Mouse (Mus musculus) erythroid progenitor cell, adult 5-6 weeks (primary cell): ENCODE data around the gene Nprl3. TPM values are rescaled to one million over a fixed set of nuclear protein-coding genes. Genes with fewer than 3 reads are reported as not detected.
"Not testable (repeated sequence)": the region's sequence is repeated elsewhere in the genome, so short reads cannot be mapped to it uniquely, and the experiment has no call there.

Experiments used
- ATAC-seq: replicated peaks from 2 replicates; pipeline ENCODE4 v1.8.0; 2016; ENCODE audit warnings: moderate number of reproducible peaks, mild to moderate bottlenecking, moderate TSS enrichment, inconsistent platforms; ENCODE audit not compliant: poor library complexity, low FRiP score, severe bottlenecking
- total RNA-seq, 2 experiments: library from RNA; stranded (forward) in 1 of 2; stranded (reverse) in 1 of 2; fragments of 150-400 nt in 1 of 2; fragments of 186-747, 209-891 nt in 1 of 2; gene quantifications; 2 replicates each; pipeline versions ENCODE4 v1.2.3 to v1.2.4; 2015 to 2017; ENCODE audit warnings: low replicate concordance in 2 of 2

Gene Nprl3
- total RNA-seq, 2 experiments from 2014 or later = 75.9 to 143 TPM

DNA sequence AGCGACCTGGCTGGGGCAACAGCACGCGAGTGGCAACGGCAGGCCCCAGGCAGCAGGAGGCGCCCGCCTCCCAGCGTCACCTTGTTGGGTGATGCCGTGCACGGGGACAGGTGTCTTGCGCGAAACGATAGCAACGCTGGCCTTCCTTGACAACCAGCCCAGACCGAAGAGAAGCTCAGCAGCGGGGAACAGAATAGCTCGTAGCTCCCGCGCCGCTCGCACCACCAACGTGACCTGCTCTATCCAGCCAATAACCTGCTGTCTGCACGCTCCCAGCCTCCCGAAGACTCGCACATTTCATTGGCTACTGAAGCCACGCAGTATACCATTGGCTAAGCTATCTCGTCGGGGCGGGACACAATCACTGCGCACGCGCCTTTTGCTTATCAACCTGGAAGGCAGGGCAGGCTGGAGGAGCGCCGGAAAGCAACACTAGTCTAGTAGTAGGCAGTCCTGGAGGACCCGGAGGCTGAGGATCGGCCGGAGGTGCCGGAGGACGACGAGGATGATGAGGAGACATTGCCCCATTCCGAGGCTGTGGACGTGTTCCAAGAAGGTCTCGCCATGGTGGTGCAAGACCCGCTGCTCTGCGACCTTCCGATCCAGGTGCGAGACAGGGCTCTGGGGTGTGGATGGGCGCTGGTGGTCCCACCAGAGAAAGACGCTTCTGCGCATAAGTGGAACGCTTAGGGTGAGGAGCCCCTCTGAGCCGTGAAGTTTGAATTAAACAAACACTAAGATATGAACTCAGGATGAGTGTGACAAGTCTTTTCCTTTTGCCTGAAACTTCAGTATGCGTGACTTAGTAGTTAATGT, 62.2 kb downstream of the Nprl3 start, which contains the start of gene Snrnp25:
TSS of gene Snrnp25 (plus strand) at position 358 of the 816 bp plus-strand sequence.
- ATAC-seq = peak; percentile 98

DNA sequence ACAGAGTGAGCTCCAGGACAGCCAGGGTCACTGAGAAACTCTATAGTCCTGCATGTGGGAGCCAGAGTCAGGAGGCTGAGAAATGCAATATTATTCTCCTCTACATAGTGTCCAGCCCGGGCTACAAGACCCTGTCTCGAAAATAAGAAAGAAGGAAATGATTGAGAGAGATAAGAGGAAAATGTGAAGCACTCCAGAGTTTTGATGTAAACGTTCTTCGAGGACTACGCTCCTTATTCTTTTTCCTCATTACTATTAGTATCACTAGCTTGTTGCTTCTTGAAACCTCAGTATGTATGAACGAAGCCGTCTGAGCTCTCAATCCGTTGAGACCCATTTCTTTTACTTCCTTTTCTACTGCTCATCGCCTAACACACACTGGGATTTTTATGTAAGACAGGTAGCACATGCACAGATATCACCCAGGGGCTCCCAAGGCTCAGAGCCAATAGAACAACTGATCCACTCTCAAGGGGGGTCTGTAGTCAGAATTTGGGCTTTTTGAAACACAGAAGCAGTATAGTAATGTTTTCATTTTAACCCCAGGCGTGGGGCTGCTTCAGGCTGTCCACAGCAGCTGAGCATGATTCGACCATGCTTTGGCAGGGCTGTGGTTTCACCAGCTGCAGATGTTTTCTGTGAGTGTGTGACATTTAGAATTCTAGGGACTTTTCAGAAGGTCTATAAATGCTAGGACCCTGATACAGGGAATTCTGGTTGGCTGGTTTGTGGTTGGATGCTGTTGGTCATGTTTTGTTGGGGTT, 65.4 kb downstream of the Nprl3 start:
- no peak for ATAC-seq

DNA sequence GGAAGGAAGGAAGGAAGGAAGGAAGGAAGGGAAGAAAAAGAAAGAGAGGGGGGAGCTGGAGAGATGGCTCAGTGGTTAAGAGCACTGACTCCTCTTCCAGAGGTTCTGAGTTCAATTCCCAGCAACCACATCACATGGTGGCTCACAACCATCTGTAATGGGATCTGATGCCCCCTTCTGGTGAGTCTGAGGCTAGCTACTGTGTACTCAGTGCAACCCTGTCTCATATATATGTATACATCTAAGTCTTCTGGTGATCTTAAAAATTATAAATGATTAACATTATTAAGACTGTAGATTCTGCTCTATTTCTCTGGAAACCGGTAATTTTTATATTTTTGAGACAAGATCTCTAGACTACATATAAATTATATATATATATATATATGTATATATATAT, 66.5 kb downstream of the Nprl3 start:
- ATAC-seq = not testable (repeated sequence)

DNA sequence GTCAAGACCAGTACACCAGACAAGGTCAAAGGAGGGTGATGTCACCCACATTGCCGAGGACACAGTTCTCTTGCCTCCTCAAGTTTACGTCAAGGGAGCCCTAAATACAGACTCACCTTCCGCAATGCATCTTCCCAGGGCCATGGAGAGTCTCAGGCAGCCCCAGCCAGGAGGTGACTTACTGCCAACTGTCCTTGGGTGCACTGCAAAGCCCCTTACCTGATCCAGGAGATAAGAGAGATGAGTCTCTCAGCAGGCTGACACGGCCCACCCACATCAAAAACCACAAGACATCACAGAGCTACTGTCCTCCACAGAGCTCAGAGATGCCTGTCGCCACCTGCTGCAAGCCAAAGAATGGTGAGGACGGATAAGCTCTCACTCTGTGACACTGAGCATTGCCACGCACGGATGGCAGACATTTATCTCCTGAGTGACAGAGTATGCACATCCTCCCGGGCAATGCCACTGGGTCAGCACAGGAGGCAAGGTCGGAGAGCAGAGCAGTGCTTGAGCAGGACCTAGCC, 67.4 kb downstream of the Nprl3 start, which contains the start of gene Il9r:
TSS of gene Il9r (minus strand) at position 205 of the 527 bp plus-strand sequence.
- ATAC-seq = no peak

DNA sequence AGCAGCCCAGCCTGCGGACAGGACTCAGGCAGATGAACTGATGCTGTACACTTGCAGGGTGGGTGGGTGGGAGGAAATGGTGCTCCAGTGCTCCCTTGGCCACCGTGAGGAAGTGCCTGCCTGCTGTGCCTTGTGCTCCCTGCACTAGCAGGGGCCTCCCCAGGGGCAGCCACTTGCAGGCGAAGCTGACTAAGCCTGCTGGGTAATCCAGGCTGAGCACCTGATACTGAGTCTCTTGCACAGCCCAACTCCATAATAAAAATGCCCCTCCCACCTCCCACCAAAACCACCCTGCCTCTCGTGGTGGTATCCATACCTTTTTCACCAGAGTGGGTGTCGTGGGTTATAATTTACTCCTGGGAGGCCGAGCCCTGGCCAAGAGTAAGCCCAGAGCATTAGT, 68.3 kb downstream of the Nprl3 start:
- no peak for ATAC-seq

DNA sequence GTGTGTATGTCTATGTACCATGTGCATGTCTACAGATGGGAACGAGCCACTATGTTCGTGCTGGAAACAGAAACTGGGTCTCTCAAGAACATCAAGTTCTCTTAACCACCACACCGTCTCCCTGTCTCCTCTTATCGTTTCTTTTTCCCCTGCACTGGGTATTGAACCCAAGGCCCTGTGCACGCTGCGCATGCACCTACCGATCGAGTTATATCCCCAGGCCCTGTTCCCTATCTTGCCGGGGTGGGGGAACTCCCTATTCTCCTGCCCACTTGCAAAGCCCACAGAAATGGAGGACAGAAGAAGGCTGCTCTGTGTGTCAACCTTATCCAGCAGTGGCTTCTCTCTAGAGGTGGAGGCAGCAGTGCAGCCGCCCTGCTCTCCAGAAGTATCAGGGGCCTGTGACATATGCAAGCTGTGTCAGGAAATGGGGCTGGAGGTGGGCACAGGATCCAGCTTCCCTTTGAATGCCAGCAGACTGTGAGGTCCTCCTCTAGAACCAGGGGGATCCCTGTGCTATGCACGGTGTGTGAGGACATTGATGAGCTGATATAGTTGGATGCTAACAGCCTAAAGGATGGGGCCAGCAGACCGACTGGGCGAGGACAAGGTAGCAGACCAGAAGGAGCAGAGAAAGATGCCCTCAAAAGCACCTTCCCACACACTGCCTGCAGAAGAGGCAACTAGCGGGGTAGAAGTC, 69.1 kb downstream of the Nprl3 start:
- no peak for ATAC-seq

DNA sequence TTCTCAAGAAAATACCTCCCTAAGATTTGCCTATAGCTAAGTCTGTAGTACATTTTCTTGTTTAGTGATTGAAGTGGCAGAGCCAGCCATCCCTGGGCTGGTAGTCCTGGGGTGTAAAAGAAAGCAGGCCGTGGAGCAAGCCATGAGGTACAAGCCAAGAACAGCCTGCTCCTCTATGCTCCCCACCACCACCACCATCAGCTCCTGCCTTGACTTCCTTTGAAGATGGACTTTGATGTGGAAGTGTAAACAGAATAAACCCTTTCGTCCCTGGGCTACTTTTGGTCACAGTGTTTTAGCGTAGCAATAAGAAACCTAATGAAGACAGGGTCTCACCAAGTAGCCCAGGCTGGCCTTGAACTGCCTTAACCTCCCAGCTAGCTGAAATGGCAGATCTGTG, 69.7 kb downstream of the Nprl3 start:
- ATAC-seq = no peak

DNA sequence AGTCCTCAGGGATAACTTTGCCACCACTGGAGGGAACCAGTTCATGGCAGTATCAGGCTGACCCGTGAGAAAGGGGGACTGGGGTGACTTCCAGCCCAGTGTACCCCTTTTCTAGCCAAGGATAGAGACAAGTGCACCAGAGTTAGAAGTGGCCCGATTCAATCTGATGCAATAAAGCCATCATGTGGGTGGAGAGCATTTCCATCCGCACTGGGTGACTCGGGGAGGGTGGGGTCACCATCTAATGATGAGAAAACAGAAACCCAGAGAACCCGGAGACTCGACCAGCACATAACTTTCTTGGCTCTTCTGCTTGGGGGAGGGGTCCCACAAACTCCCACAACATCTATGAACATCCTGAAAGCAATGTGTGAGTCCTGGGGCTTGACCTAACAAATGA, 70.8 kb downstream of the Nprl3 start:
- no peak for ATAC-seq

DNA sequence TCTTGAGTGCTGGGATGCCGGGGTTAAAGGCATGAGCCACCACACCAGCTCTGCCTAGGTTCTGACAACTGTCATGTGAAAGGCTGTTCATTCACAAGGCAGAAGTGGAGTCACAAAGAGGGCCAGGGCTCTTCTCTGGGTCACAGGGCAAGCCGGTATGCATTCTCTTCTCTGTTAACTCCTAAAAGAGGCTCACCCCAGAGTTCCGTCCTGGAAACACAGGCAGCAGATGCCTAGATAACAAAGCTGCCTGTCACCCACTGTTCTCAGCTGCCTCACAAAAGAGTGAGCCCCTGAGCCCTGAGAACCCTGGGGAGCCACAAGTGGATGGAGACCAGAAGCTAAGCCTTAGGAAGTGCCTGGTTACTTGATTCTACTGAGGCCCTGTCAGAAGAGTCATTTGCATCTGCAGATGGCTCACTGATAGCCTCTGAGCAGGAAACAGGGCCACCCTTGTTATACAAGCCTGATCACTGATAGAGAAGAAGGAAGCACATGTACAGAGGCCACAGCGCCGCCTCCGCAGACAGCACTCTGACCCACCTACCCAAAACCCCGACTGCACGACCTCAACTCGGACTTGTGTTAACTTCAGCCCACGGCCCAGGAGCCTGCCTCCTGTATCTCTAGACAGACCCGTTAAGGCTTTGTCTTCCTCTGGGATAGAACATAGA, 71.5 kb downstream of the Nprl3 start:
- no peak for ATAC-seq

DNA sequence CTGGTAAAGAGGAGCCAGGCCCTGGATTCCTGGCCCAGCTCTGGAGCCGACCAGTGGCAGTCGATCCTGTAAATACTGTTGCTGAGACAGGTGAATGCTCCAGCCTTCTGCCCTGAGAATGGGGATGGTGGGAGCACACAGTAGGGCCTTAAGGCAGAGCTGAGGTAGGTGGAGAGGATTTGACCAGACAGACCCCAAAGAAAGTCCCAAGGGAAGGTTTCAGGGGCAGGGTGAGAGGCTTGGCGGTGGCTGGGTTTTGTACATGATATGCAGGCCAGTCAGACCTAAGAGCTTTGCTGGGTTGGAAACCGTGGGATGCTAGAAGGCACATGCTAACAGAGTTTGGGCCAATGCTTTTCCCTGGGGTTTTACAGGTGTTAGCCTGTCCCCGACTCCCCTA, 72.9 kb downstream of the Nprl3 start:
- ATAC-seq = no peak

DNA sequence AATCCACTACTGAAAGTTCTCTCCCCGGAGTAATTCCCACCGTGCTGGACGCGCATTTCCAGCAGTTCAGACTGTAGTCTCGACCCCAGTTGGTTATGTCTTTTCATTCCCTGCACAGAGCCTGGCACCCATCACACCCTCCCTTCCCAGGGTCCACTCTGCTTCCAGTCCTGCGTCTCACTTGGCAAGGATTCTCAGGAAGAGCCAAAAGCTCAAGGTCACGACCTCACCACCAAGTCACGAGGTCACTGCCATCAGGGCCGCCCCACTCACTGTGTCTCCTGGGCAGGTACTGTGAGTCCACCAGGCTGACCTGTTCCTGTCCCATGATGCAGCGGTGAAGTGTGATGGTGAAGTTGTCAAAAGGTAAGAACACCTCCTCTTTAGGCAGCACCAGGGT, 73.4 kb downstream of the Nprl3 start:
- ATAC-seq = no peak

DNA sequence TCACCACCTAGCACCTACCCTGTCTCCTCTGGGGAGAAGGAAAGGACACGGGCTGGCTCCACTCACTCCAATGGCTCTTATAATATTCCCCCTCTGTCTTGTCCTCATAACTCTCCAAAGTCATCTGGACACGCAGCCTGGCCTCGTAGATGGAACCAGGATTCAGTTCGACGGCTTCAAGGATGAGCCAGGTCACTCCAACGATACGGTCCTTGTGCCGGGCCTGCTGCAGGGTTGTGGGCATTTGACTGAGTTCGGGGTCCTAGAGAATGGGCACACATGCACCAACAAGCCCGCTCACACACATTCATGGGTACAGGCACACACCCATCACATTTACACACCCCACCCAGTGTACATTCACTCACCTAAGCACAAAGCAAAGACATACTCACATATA, 74.4 kb downstream of the Nprl3 start:
- no peak for ATAC-seq

DNA sequence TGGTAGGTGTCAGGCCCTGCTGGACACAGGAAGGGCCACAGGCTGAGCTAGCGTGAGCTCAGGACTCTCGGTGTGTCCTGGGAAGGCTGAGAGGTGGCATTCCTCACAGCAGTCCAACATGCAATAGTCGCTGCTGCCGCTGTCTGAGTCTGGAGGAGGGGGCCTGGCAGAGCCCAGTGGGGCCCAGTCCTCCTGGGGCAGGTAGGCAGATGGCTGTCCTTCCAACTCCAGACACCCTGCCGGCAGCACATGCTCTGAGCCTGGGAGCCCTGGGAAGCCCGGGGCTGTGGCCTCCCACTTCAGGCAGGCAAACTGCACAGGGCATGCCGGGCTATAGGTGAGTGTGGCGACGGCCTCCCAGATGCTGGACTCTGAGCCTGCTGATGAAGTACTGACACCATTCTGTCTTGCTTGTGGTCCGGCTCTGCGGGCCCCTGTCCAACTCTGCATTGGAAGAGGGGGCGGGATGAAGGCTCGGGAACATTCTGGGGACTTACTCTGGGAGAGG, 76.8 kb downstream of the Nprl3 start:
- ATAC-seq = no peak

DNA sequence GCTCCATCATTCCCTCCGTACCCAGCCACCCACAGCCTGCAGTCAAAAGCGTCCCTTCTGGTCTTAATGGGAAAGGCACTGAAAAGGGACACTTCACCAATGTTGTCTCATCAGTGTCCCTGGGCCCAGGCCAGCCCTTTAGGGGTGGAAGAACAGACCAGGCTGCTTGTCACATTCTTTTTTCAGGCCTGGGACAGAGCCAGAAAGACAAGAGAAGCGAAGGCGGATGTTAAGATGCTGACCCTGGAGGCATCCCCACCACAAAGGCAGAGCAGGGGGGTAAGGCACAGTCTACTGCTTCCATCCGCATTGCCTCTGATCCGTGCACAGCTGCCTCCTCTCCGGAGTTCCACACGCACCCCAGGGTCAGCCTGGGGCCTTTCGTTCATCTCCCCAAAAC, 77.4 kb downstream of the Nprl3 start:
- ATAC-seq = no peak

DNA sequence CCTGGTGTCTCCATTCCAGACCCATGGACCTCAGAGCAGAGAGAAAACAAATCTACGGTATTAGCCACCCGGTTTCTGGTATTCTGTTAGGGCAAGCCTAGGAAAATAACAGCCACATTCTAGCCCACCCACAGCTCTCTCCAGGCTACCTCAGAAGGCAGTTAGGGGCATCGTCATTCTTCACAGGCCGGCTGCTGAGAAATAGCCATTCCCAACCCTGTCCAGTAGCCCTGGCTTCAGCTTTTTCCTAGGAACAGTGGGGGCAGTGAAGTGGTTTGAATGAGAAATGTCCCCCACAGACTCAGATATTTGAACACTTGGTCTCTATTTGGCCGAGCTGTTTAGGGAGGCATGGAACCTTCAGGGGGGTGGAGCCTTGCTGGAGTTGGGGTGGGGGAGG, 78.1 kb downstream of the Nprl3 start:
- no peak for ATAC-seq

DNA sequence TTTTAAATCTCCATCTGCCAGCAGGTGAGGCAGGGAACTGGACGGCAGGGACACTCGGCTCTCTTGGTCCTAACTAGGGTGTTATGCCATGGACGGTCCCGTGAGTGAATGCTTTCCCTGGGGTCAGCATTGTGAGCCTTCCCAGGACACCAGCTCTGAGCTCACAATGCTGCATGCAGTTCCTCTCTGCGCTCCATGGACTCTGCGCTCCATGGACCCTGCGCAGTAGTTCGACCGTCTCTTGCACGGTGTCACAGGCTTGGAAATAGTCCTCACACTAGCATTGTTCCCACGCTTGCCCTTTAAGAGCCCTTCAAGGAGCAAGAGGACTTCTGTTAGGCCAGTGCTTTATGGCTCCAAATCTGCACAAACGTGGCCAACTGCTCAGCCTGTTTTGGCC, 78.6 kb downstream of the Nprl3 start:
- no peak for ATAC-seq

DNA sequence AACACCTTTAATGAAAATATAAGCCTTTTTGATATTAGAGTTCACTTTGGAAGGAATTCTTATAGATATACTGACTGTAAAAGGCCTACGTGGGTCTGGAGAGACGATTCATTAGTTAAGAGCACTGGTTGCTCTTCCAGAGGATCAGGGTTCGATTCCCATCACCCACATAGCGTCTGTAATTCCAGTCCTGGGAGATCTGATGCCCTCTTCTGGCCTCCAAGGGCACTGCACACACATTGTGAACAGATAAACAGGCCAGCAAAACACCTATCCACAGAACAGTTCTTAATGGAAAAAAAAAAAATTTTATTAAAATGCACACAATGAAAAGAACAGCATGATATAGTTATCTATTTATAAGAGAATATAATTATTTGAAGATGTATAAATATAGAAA, 80.3 kb downstream of the Nprl3 start:
- no peak for ATAC-seq

DNA sequence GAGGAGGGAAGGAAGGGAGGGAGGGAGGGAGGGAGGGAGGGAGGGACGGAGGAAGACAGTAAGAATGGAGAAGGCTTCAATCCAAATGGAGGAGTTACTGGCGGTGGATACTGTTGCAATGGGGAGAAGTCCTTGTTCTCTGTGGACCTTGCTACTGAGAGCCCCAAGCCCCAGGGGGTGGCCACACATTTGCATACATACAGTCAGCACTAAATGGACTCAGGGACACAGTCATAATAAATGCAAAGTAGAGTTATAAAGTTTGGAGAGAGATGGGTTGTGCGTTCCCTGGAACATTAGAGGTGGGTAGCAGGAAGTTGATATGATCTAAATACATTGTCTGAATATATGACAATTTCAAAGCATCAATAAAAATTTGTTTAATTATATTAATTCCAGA, 81.5 kb downstream of the Nprl3 start:
- ATAC-seq = no peak

DNA sequence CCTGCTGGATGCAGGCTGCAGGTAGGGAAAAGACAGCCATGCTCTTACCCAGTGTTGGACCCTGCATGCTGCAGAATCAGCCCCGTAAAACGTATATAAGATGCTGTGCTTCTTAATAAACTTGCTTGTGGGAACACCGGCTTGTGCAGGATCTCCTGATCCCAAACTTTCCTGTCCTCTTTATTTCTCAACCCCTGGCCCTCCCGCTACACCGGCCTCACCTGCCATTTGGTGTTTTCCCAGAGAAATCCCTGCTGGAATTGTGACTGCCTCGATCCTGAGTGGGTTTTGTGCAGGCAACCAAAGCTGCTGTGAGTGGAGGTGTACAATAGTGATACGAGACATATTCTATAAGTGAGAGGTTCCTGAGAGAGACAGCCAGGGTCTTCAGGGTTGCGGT, 83.0 kb downstream of the Nprl3 start:
- no peak for ATAC-seq
